ENCODE assay signal across 24 mouse cellular contexts in genomic region chr2:133383135-133383920, GRCm38 (mm10).
"Had no signal": no experiment of that assay in that cellular context is flagged by ENCODE, and none has a peak within 500 bp of the region (broad histone marks: within the 10 kb centered on the region; RNA-seq: fewer than 3 reads in every experiment).

No protein-coding gene starts in this region.

- H3K4me1 ChIP-seq: heart, embryonic 13.5 days; heart, embryonic 15.5 days; hindbrain, embryonic 13.5 days; hindbrain, embryonic 15.5 days; limb, embryonic 13.5 days; limb, embryonic 15.5 days; liver, embryonic 15.5 days had no signal

- H3K36me3 ChIP-seq: heart, embryonic 13.5 days; heart, embryonic 15.5 days; hindbrain, embryonic 13.5 days; hindbrain, embryonic 15.5 days; limb, embryonic 13.5 days; limb, embryonic 15.5 days; liver, embryonic 13.5 days; liver, embryonic 15.5 days had no signal

- H3K4me2 ChIP-seq: heart, embryonic 11.5 days; heart, embryonic 13.5 days; heart, embryonic 15.5 days; hindbrain, embryonic 13.5 days; hindbrain, embryonic 15.5 days; limb, embryonic 13.5 days; limb, embryonic 15.5 days; liver, embryonic 13.5 days; liver, embryonic 15.5 days had no signal

- H3K9me3 ChIP-seq: heart, embryonic 13.5 days; heart, embryonic 15.5 days; hindbrain, embryonic 13.5 days; hindbrain, embryonic 15.5 days; limb, embryonic 13.5 days; limb, embryonic 15.5 days; liver, embryonic 13.5 days; liver, embryonic 15.5 days had no signal

- H3K27me3 ChIP-seq: heart, embryonic 13.5 days; heart, embryonic 15.5 days; hindbrain, embryonic 13.5 days; hindbrain, embryonic 15.5 days; limb, embryonic 13.5 days; limb, embryonic 15.5 days; liver, embryonic 13.5 days; liver, embryonic 15.5 days had no signal

- H3K9ac ChIP-seq: heart, embryonic 13.5 days; heart, embryonic 15.5 days; hindbrain, embryonic 13.5 days; hindbrain, embryonic 15.5 days; limb, embryonic 13.5 days; limb, embryonic 15.5 days; liver, embryonic 13.5 days; liver, embryonic 15.5 days had no signal

- H3K4me3 ChIP-seq: gastrocnemius, adult 2 months; heart, embryonic 13.5 days; heart, embryonic 15.5 days; hindbrain, embryonic 13.5 days; hindbrain, embryonic 15.5 days; limb, embryonic 13.5 days; limb, embryonic 15.5 days; liver, embryonic 13.5 days; liver, embryonic 15.5 days had no signal

- DNase-seq: gastrocnemius, adult 2 months; gastrocnemius, postnatal 10 days; gastrocnemius, postnatal 25 days; heart, adult 18-20 months; heart, postnatal 14 days; heart, postnatal 36 days; kidney, adult 18-20 months; kidney, adult 8-10 months; kidney, postnatal 10 days; kidney, postnatal 25 days; kidney, postnatal 4 days; layer of hippocampus, adult 9-11 months; layer of hippocampus, postnatal 36 days; left cerebral cortex, postnatal 4 days; liver, embryonic 13.5 days had no signal

- ATAC-seq: hindbrain, postnatal 0 days had no signal

- H3K27ac ChIP-seq: gastrocnemius, adult 2 months; heart, embryonic 13.5 days; heart, embryonic 15.5 days; hindbrain, embryonic 13.5 days; hindbrain, embryonic 15.5 days; hindbrain, postnatal 0 days; limb, embryonic 13.5 days; limb, embryonic 15.5 days; liver, embryonic 13.5 days; liver, embryonic 15.5 days had no signal
